Mouse (Mus musculus): ENCODE data around the gene Hnrnpl. TPM values are rescaled to one million over a fixed set of nuclear protein-coding genes. Genes with fewer than 3 reads are reported as not detected.

Gene Hnrnpl
- polyA plus RNA-seq, 1 experiment: 444 TPM

DNA sequence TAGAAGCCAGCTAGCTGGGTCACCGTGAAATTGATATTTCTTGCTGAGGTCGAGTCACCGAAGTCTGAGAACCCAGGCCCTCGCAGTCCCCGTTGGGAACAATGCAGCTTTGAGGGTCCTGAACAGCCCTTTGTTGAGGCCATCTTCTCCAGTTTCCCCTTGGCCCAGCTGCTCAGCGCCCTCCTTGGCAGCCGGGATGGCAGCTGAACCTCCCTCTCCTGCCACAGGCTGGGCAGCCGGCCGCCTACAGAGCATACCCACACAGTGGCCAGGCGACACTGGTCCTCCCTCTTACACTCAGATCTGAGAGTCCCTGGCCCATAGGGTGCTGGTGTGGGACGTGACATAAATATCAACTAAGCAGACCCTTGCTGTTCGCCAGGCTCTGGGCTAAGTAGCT, 34.2 kb upstream of the Hnrnpl start:
- TF ChIP-seq POLR2A (IDR thresholded peaks at IDR 0.05; ENCODE audit: borderline replicate concordance, extremely low read depth, insufficient read depth, insufficient read length, poor library complexity, severe bottlenecking) (no peak), CTCF (IDR thresholded peaks at IDR 0.05; ENCODE audit: borderline replicate concordance, extremely low read depth, insufficient read depth, insufficient read length) (no peak)
- DNase-seq (ENCODE audit: low read depth): peak; percentile 53

DNA sequence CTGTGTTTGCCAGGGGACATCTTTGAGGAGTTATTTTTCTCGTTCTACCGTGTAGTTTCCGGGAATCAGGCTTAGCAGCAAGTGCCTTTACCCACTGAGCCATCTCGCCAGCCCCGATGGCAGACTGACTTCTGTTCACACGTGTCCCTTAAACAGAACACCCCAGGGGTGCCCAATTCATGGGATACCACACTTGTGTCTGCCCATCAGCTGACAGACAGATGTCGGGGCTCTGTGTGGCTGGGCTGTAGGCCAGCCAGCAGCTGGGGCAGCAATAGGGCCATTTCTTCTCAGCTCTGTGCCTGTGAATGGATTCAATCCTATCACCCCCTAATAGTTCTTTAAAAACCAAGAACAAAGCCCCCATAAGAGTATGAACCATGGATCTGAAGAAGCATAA, 33.2 kb upstream of the Hnrnpl start:
- peak; percentile 36 for DNase-seq (ENCODE audit: low read depth)
- no peak for TF ChIP-seq POLR2A (IDR thresholded peaks at IDR 0.05; ENCODE audit: borderline replicate concordance, extremely low read depth, insufficient read depth, insufficient read length, poor library complexity, severe bottlenecking)
- no peak for TF ChIP-seq CTCF (IDR thresholded peaks at IDR 0.05; ENCODE audit: borderline replicate concordance, extremely low read depth, insufficient read depth, insufficient read length)

DNA sequence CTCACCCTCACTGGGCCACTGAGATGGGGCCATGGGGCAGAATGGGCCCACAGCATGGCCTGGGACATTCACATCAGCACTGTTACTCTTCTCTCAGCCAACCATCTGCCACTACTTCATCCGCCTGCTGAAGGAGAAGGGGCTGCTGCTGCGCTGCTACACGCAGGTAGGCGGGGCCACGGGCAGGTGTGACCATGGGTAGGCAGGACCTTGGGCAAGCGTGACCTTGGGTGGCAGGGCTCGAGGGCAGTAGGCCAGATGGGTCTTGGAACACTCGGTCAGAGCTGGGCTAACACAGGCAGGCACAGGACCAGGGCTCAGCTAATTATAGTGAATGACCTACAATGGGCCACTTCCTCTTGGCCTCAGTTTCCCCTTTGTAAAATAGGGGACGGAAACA, 29.5 kb upstream of the Hnrnpl start:
- DNase-seq (ENCODE audit: low read depth): no peak
- TF ChIP-seq POLR2A (IDR thresholded peaks at IDR 0.05; ENCODE audit: borderline replicate concordance, extremely low read depth, insufficient read depth, insufficient read length, poor library complexity, severe bottlenecking) (no peak), CTCF (IDR thresholded peaks at IDR 0.05; ENCODE audit: borderline replicate concordance, extremely low read depth, insufficient read depth, insufficient read length) (no peak)

DNA sequence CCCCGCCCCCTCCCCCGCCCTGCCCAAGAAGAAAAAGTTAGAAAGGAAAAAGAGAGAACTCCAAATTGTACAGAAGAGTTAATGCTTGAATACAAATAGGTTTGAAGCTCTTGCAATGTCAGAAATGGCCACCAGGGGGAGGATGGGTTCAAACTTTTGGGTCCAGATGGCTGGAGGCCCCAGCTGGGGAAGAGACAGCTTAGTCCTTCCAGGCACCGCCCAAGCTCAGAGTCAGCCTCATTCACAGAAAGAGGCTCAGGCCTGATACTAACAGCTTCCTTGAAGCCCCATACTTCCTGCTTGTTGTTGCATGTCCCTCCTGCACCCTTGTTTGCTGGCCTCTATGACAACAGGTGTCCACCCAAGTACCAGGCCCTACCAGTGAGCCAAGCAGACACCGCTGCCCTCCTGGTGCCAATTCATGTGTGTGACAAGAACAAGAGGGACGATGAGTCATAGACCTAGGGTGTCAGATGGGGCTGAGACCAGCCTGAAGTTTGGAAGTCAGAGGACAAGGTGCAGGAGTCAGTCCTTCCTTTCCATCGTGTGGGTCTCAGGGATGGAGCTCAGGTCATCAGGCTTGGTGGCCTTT, 28.2 kb upstream of the Hnrnpl start:
- peak; percentile 89 for DNase-seq (ENCODE audit: low read depth)

DNA sequence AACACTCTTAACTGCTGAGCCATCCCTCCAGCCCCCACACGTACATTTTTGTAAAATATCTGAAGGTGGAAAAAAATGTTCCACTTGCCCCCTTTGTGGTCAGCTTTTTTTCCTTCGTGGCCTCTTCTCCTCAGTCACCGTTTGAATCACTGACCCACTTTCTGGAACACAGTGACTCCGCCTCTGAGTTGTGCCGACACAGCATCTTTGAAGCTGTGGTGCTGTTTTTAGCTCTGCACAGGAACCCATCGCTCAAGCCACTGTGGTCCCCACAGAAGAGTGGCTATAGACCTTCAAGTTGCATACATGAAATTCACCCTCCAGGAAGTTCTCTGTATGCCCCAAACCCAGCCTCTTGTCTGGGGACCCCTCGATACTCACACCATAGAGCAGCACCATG, 27.5 kb upstream of the Hnrnpl start:
- TF ChIP-seq POLR2A (IDR thresholded peaks at IDR 0.05; ENCODE audit: borderline replicate concordance, extremely low read depth, insufficient read depth, insufficient read length, poor library complexity, severe bottlenecking): no peak
- TF ChIP-seq CTCF (IDR thresholded peaks at IDR 0.05; ENCODE audit: borderline replicate concordance, extremely low read depth, insufficient read depth, insufficient read length): no peak
- no peak for DNase-seq (ENCODE audit: low read depth)

More for the DNA sequence above, 28.2 kb upstream of the Hnrnpl start:
- TF ChIP-seq POLR2A (IDR thresholded peaks at IDR 0.05; ENCODE audit: borderline replicate concordance, extremely low read depth, insufficient read depth, insufficient read length, poor library complexity, severe bottlenecking) (no peak), CTCF (IDR thresholded peaks at IDR 0.05; ENCODE audit: borderline replicate concordance, extremely low read depth, insufficient read depth, insufficient read length) (peak; percentile 79)

DNA sequence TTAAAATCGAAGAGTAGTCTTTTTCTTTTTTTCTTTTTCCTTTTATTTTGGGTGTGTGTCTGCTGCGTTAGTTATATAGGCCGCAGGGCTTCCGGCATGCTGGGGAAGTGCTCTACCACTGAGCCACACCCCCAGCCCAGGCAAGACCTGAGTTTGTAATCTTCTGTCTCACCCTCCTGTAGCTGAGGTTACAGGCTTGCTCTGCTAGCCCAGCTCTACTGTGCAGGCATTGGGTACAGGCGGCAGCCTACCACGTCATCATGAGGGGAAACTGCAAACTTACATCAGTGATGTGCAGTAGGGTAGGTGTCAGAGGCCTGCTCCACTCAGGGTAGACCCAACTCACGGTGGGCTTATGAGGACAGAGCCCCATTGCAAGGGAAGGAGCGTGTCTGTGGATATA, 27.1 kb upstream of the Hnrnpl start:
- TF ChIP-seq POLR2A (IDR thresholded peaks at IDR 0.05; ENCODE audit: borderline replicate concordance, extremely low read depth, insufficient read depth, insufficient read length, poor library complexity, severe bottlenecking) (no peak), CTCF (IDR thresholded peaks at IDR 0.05; ENCODE audit: borderline replicate concordance, extremely low read depth, insufficient read depth, insufficient read length) (no peak)

DNA sequence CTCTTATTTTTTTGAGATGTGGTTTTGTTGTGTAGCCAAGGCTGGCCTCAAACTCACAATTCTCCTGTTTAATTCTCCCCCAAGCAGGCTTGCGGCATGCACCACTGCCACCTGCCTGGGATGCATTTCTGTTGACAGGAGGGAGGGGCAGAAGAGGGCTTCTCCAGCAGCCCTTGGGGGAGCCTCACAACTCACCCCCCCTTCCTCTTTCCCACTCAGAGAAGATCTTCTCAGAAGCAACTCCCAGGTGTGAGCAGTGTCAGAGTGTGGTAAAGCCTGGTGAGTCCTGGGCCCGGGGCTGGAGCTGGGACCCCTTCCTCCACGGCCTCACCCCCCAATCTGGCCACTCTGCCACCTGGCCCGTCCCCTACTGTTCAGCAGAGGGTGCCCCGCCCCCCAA, 23.2 kb upstream of the Hnrnpl start:
- TF ChIP-seq CTCF (IDR thresholded peaks at IDR 0.05; ENCODE audit: borderline replicate concordance, extremely low read depth, insufficient read depth, insufficient read length): no peak
- TF ChIP-seq POLR2A (IDR thresholded peaks at IDR 0.05; ENCODE audit: borderline replicate concordance, extremely low read depth, insufficient read depth, insufficient read length, poor library complexity, severe bottlenecking): no peak
- no peak for DNase-seq (ENCODE audit: low read depth)

More for the DNA sequence above, 27.1 kb upstream of the Hnrnpl start:
- no peak for DNase-seq (ENCODE audit: low read depth)

DNA sequence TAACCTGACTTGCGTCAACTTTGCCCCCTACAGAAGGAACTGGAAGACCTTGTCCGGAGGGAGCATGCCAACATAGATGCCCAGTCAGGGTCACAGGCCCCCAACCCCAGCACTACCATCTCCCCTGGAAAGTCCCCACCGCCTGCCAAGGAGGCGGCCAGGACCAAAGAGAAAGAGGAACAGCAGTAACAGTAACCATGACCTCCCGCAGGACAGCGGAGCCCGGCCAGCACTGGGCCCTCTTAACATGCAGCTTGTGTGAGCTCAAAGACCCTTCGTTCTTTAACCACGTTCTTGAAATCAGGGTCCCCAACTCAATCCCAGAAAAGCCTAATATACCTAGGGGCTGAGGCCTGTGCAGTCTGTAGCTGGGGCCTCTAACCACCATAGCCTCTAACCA, 20.5 kb upstream of the Hnrnpl start:
- TF ChIP-seq POLR2A (IDR thresholded peaks at IDR 0.05; ENCODE audit: borderline replicate concordance, extremely low read depth, insufficient read depth, insufficient read length, poor library complexity, severe bottlenecking) (no peak), CTCF (IDR thresholded peaks at IDR 0.05; ENCODE audit: borderline replicate concordance, extremely low read depth, insufficient read depth, insufficient read length) (no peak)

DNA sequence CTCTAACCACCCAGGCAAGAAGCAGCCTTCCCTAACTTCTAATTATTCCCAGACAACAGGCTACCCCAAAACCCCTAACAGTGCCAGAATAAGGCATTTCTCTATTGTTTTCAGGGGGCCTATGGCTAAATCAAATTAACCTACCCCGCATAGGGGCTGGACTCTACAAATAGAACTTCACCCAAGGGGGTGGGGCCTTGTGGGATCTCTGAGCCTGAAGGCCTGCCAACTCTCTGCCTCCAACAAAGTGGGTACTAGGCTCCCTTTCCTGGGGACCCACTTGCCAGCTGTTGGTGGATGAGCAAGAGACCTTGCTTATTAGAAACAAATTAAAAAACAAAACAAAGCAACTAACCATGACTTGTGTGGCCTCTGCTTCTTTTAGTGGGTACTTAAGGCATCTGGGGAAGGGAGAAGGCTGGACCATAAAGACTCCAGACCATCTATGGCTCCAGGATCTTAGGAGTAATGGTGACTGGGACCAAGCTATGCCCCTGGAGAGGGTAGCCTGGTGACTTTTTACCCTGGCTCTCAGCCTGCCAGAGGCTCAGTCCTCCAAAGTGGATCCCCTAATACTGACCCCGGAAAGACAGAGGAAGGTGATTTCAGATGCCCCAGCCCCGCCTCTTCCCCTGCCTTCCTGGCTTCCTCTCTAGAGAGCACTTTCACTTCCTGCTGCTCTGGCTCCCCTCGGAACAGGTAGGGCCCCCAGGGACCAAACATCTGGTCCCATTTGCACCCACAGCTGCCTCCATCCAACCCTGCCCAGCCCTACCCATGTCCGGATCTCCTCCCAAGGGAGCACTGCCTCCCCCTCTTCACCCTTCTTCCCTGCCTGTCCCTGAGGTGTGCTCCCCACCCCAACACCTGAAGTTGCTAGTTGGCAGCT, 19.8 kb upstream of the Hnrnpl start, which contains the start of gene Rinl:
Rinl (plus strand) TSS at position 663 of the 889 bp plus-strand sequence.
- no peak for DNase-seq (ENCODE audit: low read depth)
- no peak for TF ChIP-seq POLR2A (IDR thresholded peaks at IDR 0.05; ENCODE audit: borderline replicate concordance, extremely low read depth, insufficient read depth, insufficient read length, poor library complexity, severe bottlenecking)
- no peak for TF ChIP-seq CTCF (IDR thresholded peaks at IDR 0.05; ENCODE audit: borderline replicate concordance, extremely low read depth, insufficient read depth, insufficient read length)

More for the DNA sequence above, 20.5 kb upstream of the Hnrnpl start:
- DNase-seq (ENCODE audit: low read depth): no peak

DNA sequence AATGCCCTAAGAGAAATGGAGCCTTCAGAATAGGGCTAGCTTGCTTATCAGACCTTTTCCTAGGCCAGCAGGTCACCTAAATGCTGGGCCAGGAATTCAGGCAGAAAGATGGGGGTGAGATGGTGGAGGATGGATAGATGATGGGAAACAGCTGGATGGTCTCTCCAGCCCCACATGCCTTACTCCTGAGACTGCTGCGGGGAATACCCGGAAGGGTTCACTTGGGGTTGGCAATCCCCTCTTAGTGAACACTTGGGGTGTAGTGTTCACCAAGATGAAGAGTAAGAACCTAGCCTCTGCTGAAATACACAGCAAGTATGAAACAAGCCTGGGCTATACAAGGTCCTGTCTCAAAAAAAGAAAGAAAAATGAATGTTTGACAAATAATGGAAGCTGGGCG, 19.1 kb upstream of the Hnrnpl start:
- no peak for TF ChIP-seq CTCF (IDR thresholded peaks at IDR 0.05; ENCODE audit: borderline replicate concordance, extremely low read depth, insufficient read depth, insufficient read length)
- TF ChIP-seq POLR2A (IDR thresholded peaks at IDR 0.05; ENCODE audit: borderline replicate concordance, extremely low read depth, insufficient read depth, insufficient read length, poor library complexity, severe bottlenecking): no peak
- DNase-seq (ENCODE audit: low read depth): no peak

DNA sequence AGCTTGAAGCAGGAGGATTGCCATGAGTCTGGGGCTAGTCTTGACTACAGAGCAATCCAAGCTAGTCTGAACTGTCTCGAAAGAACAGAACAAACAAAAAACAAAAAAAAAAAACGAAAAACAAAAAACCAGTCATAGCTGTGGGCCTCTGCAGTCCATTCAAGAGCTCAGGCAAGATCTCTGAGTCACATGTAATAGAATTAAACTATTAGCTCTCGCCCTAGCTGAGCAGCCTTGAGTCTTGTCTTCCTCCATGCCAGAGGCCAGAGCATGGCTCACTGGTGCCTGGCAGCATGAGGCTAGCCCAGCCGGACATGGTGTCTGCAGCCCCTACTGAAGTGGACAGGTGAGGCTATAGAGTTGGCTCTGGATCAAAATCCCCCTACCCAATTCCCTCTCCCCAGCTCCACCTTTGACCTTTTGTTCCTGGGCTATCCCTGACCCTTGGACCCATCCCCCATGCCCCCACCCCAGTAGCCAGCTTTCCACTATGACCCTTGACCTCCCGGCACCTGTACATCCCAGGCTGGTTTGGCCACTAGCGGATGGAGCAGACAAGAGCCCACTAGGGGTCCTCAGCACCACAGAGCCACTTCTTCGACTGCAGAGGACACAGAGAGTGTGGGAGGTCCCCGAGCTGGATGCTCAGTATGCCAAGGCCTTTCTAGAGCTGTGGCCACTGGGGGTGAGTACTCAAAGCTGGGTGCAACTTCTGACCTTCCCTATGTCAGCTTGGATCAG, 18.1 kb upstream of the Hnrnpl start:
- DNase-seq (ENCODE audit: low read depth): no peak
- TF ChIP-seq POLR2A (IDR thresholded peaks at IDR 0.05; ENCODE audit: borderline replicate concordance, extremely low read depth, insufficient read depth, insufficient read length, poor library complexity, severe bottlenecking) (no peak), CTCF (IDR thresholded peaks at IDR 0.05; ENCODE audit: borderline replicate concordance, extremely low read depth, insufficient read depth, insufficient read length) (peak; percentile 36; the same call in 1 of the 2 replicates)
